Mouse (Mus musculus) c-Kit-positive CD71-positive TER-119-negative erythroid progenitor cells, embryonic 14.5 days (primary cell): ENCODE measurements around the gene Ptpra.
"Not testable (repeated sequence)": the region's sequence is repeated elsewhere in the genome, so short reads cannot be mapped to it uniquely, and the experiment has no call there.

Experiments used
- DNase-seq: peaks from one replicate; pipeline ENCODE4 v3.0.0-alpha.2; 2013; ENCODE audit warnings: low read depth

The Ptpra gene

GRCm38 (mm10) chr2:130488600-130488999, 38.5 kb downstream of the Ptpra start:
- no peak for DNase-seq

- no peak for DNase-seq
Measured at GRCm38 (mm10) chr2:130491162-130491561, 41.1 kb downstream of the Ptpra start.

DNA sequence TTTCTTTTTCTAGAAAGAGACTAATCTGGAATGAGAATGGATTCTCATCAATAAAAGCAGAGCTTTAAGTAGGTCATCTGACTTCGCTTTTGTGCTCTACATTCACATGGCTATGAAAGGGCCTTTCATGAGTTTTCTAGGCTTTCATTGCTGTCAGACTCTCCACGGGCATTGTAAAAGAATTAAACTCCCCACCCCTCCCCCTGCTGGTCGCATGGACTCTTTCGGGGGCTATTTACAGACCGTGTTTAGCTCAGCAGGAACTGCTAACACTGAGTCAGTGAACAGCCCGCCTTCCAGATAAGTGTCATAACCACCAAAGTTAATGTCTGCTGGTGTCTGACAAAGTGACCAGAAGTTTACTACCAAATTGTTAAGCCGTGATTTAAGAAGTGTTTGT, 41.5 kb downstream of the Ptpra start:
- DNase-seq, result no peak

- peak; percentile 25 for DNase-seq
Measured at GRCm38 (mm10) chr2:130495114-130495513, 45.0 kb downstream of the Ptpra start.

DNA sequence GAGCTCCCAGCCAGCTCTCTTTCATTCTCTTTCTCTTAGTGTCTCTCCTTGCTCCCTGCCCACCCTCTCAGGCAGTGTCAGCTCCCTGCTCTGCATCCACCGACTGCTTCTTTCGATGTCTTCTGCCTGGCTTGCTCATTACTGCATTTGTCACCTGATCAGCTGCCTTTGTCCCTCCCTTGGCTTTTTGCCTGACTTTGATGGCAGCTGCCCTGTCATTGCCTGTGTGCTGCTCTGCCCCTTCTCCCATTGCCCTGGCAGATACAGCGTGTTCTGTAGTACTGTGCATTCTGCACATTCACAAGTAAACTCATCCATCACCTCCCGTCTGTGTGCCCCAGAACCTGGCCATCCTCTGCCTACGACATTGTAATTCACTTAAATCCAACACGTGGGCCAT, 46.0 kb downstream of the Ptpra start:
- no peak for DNase-seq

GRCm38 (mm10) chr2:130496931-130497330, 46.9 kb downstream of the Ptpra start:
- no peak for DNase-seq

- no peak for DNase-seq
Measured at GRCm38 (mm10) chr2:130499546-130499945, 49.5 kb downstream of the Ptpra start.

DNA sequence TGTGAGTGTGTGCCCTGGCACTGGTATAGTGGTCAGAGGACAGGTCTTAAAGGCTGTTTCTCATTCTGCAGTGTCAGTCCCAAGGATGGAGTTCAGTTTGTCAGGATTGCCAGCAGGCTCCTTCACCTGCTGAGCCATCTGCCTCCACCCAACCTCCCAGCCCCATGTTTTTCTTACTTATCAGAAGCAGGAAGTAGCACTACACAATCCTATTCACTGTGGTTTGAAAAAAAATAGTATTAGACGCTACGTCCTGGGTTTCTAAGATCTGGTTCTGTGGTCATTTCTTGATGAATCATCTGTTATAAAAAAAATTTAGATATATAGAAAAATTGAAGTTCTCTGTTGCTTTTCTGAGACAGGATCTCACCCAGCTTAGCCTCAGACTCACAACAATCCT, 51.5 kb downstream of the Ptpra start:
- DNase-seq, result no peak

GRCm38 (mm10) chr2:130511616-130512015, 61.5 kb downstream of the Ptpra start:
- not testable (repeated sequence) for DNase-seq

DNA sequence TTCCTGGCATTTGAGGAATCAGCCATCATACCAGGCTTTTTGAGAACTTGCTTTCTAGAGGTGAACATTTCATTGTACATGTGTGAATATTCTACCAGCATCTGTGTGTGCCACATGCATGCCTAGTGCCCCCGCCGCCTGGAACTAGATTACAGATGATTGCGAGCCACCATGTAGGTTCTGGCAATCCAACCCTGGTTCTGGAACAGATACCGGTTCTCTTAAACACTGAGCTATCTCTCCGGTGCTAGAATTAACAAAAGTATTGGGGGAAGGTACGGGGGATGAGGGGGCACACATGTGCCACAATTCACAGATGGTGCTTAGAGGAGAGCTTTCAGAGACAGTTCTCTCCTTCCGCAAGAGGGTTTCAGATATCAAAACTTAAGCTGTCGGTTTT, 63.8 kb downstream of the Ptpra start:
- DNase-seq, result no peak

DNA sequence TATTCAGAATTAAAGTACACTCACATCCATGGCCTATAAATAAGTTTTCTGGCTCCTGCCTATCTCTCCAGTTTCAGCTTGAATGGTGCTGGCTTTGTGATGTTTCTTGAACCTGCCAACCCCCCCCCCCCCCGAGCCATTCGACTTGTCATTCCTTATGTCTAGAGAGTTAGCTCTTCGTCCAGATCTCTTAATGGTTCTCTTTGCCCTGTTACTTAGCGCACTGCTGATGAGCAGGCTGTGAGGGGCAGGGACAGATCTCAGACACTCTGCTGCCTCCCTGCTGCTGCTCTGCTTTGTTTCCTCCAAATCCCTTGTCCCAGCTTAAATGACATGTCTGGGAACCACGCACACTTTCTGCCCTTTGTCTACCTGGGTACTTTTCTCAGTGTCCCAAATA, 65.7 kb downstream of the Ptpra start:
- DNase-seq, result no peak

DNA sequence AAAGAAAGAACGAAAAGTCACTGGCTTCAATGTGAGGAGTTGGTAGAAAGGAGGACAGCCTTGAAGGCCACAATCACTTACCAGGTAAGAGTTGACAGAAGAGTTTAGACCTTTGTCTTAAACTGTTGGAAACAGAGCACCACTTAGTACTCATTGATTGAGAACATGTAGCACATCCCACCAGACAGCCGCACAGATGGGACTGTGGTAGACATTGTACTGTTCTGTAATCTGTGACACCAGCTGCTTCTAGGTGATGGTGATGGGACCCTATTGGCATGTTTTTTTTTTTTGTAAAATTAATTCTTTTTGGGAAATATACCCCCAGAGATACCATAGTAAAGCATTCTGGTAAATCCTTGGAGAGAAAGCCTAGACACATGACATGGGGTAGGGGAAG, 71.8 kb downstream of the Ptpra start:
- no peak for DNase-seq

DNA sequence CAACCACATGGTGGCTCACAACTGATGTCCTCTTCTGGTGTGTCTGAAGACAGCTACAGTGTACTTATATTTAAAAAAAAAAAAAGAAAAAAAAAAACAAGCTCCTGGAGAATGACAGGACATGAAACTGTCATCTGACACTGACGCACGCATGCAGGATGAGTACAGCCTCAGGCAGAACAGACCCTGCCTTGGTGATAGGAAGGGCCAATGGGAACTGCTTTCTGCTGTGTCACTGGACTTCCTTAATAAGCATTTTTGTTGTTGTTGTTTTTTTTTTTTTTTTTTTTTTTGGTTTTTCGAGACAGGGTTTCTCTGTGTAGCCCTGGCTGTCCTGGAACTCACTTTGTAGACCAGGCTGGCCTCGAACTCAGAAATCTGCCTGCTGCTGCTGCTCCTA, 75.4 kb downstream of the Ptpra start:
- DNase-seq, result not testable (repeated sequence)

GRCm38 (mm10) chr2:130528457-130528856, 78.4 kb downstream of the Ptpra start:
- DNase-seq, result no peak

DNA sequence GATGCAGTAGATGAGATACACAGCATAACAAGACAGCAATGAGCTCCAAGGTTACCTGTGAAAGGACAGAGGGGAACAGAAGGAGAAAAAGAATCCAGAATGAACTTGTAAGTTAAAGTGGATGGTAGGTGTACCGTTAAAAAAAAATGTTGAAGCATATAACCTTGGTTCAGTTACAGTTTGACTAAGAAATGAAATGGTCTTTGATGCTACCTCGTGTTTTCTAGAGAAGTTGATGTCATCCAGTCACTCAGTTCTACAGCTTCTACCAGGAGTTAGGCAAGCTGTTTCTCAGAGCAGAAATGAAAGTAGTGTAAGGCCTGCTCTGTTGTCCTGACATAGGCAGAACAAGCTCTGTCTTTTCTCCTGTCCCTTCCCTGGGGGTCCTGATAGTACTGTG, 79.2 kb downstream of the Ptpra start:
- DNase-seq, result no peak

GRCm38 (mm10) chr2:130529925-130530324, 79.8 kb downstream of the Ptpra start:
- no peak for DNase-seq

GRCm38 (mm10) chr2:130532201-130532600, 82.1 kb downstream of the Ptpra start:
- no peak for DNase-seq

GRCm38 (mm10) chr2:130535017-130535416, 84.9 kb downstream of the Ptpra start:
- no peak for DNase-seq

- DNase-seq, result no peak
Measured at GRCm38 (mm10) chr2:130536890-130537289, 86.8 kb downstream of the Ptpra start.

- DNase-seq, result no peak
Measured at GRCm38 (mm10) chr2:130538876-130539546, 88.9 kb downstream of the Ptpra start.

DNA sequence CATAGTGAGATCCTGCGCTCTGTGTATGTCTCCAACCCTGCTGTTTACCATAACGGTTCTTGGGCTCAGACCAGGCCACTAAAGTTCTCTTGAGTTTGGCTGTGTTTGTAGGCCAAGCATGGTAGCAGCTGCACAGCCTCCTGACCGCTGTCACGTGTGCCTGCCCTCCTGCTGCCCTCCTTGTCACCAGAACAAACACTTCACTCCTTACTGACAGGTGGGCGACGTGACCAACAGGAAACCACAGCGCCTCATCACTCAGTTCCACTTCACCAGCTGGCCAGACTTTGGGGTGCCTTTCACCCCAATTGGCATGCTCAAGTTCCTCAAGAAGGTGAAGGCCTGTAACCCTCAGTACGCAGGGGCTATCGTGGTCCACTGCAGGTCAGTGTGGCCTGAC, 90.2 kb downstream of the Ptpra start:
- no peak for DNase-seq

DNA sequence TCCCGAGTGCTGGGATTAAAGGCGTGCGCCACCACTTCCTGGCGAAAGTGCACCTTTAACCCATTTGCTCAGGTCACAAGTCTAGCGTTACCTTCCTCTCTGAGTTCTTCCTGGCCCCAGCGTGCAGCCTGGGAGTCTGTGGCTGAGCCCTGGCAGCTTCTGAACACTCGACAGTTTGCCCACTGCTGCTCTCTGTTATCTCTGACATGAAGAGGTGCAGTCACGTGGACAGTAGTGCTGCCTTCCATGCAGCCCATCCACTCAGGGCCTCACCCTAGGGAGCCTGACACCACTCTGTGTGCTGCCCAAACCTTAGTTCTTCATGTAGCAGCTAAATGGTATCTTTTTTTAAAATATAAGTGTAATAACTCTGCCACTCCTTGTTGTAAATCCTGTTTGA, 96.9 kb downstream of the Ptpra start:
- DNase-seq, result peak; percentile 39

DNA sequence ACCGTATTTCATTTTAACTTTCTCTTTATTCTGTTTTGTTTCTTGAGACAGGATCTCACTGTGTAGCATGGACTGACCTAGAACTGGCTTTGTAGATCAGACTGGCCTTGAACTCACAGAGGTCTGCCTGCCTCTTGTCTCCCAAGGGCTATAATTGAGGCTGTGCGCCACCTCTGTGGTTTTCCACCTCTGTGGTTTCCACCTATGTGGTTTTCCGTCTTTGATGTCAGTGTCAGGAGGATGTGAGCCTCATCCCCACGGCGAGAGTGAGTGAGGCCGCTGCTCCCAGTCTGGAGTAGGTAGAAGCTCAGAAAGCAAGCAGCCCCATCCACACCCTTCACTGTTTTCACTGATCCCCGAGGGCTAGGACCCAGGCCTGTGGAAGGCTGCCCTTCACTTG, 104.8 kb downstream of the Ptpra start:
- no peak for DNase-seq

- DNase-seq, result no peak
Measured at GRCm38 (mm10) chr2:130556292-130556691, 106.2 kb downstream of the Ptpra start.

- no peak for DNase-seq
Measured at GRCm38 (mm10) chr2:130557462-130557861, 107.4 kb downstream of the Ptpra start.
